Mouse (Mus musculus) layer of hippocampus, postnatal 10 days (tissue): ENCODE measurements around the gene Fam184a. TPM values are rescaled to one million over a fixed set of nuclear protein-coding genes. Genes with fewer than 3 reads are reported as not detected.

Source experiments
- DNase-seq, 2 experiments: peaks; one replicate each; pipeline ENCODE4 v3.0.0; 2021; ENCODE audit warnings: low spot score in 2 of 2
- total RNA-seq, 2 experiments: library from RNA; stranded (reverse); gene quantifications; 2 replicates each; pipeline ENCODE4 v1.2.3; 2021

Gene Fam184a
- total RNA-seq, 2 experiments from 2014 or later: 23.3 to 25.0 TPM

GRCm38 (mm10) chr10:53605328-53605727, 145.6 kb downstream of the Fam184a start:
- no peak for DNase-seq

- DNase-seq: no peak
Observed at GRCm38 (mm10) chr10:53598821-53599220, 152.1 kb downstream of the Fam184a start.

- DNase-seq: peak; percentile 56 to 70
Observed at GRCm38 (mm10) chr10:53597121-53597881, 153.6 kb downstream of the Fam184a start.

- peak; percentile 96 to 97 for DNase-seq
Observed at GRCm38 (mm10) chr10:53596677-53597120, 154.2 kb downstream of the Fam184a start, which contains the start of gene Asf1a. Asf1a (plus strand) TSS chr10:53596757.

- peak; percentile 13 to 76 for DNase-seq
Observed at GRCm38 (mm10) chr10:53595744-53596676, 154.9 kb downstream of the Fam184a start.

GRCm38 (mm10) chr10:53585777-53586176, 165.1 kb downstream of the Fam184a start:
- no peak for DNase-seq

Other genes with a start within 250 kb of the Fam184a start
- gene Asf1a, start 154.4 kb downstream of the Fam184a start, total RNA-seq: 10 to 100 TPM; 26.5 to 27.5 TPM
- 1 to 10 TPM; 6.1 to 8.0 TPM for gene Mcm9, start 120.7 kb downstream of the Fam184a start, total RNA-seq